Mouse (Mus musculus) intestine, embryonic 14.5 days (tissue): ENCODE data around the gene Myh10. TPM values are rescaled to one million over a fixed set of nuclear protein-coding genes. Genes with fewer than 3 reads are reported as not detected.

ENCODE experiments used
- ATAC-seq: fragments of 200-750 bp; cut with Nextera tagmentation; replicated peaks from 2 replicates; pipeline ENCODE4 v1.8.0; 2017; ENCODE audit warnings: low read depth, moderate number of reproducible peaks, moderate TSS enrichment, moderate library complexity; ENCODE audit not compliant: low FRiP score, low TSS enrichment
- DNase-seq: peaks from one replicate; pipeline ENCODE4 v3.0.0-alpha.2; 2018; ENCODE audit warnings: low spot score
- H3K27ac ChIP-seq: fragments of 300-500 bp; sonication (generic); 2 replicates; pipeline ENCODE4 v1.5.1; 2014; ENCODE audit warnings: low read depth, mild to moderate bottlenecking, control low read depth
- H3K27me3 ChIP-seq: fragments of 300-500 bp; sonication (generic); replicated peaks from 2 replicates; pipeline ENCODE4 v1.6.1; 2014; ENCODE audit warnings: low read length, control low read depth; ENCODE audit not compliant: control insufficient read depth, insufficient read depth
- H3K36me3 ChIP-seq: fragments of 300-500 bp; sonication (generic); 2 replicates; pipeline ENCODE4 v1.6.1; 2014; ENCODE audit warnings: low read length, control low read depth; ENCODE audit not compliant: control insufficient read depth, insufficient read depth
- H3K4me1 ChIP-seq: fragments of 300-500 bp; sonication (generic); replicated peaks from 2 replicates; pipeline ENCODE4 v1.6.1; 2014; ENCODE audit warnings: low read length, control low read depth, mixed read lengths; ENCODE audit not compliant: control insufficient read depth, insufficient read depth
- H3K4me2 ChIP-seq: fragments of 300-500 bp; sonication (generic); 2 replicates; pipeline ENCODE4 v1.6.1; 2014; ENCODE audit warnings: low read length
- H3K4me3 ChIP-seq: fragments of 300-500 bp; sonication (generic); 2 replicates; pipeline ENCODE4 v1.5.1; 2014; ENCODE audit warnings: low read depth, low read length, control low read depth, mixed read lengths
- H3K9ac ChIP-seq: fragments of 300-500 bp; sonication (generic); 2 replicates; pipeline ENCODE4 v1.6.1; 2014; ENCODE audit warnings: mild to moderate bottlenecking, low read length
- H3K9me3 ChIP-seq: fragments of 300-500 bp; sonication (generic); 2 replicates; pipeline ENCODE4 v1.6.1; 2016; ENCODE audit warnings: low read length, control low read depth; ENCODE audit not compliant: control insufficient read depth
- WGBS: fragments of 180-500 bp; shearing (Covaris S2); extraction: QIAGEN DNeasy Blood & Tissue Kit; methylation state at CpG from one replicate; pipeline ENCODE4 v1.1.7; 2014; 5-methylcytosine and 5-hydroxymethylcytosine counted together
- polyA plus RNA-seq: library from polyadenylated mRNA; unstranded; fragments of >200 nt; fragmentation: Nextera tagmentation; extraction: Ambion mirVana; gene quantifications from 2 replicates; pipeline ENCODE4 v1.2.1, GENCODE M21; 2014

Myh10 gene
- polyA plus RNA-seq, 1 experiment from 2014 or later = 108 TPM

DNA sequence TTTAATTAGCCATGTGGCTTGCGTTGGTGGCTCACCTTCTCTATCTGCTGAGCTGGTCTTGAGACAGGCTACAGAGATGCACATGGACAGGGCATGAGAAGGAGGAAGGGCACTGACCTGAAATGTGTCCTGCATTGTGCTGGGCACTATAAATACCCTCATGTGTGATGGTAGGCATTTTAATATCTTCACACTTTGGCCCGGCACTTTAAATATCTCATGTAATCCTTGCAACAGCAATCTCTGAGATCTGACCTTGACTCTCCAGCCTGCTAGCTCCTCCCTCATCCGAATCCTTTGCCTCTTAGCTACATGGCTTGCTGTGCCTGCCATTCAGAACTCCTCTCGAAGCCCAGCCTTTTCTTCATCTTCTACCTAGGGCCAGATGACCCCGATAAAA, 5.4 kb upstream of the Myh10 start:
- no peak overlapping the region for H3K9ac ChIP-seq
- no peaks in the 10 kb centered on the region for H3K27me3 ChIP-seq
- DNase-seq (no peak), ATAC-seq (no peak)
- WGBS = 84% methylated on average over 5 of the region's 5 CpGs
- no peaks in the 10 kb centered on the region for H3K9me3 ChIP-seq
- H3K4me3 ChIP-seq = no peak overlapping the region
- H3K36me3 ChIP-seq = no peaks in the 10 kb centered on the region
- no peak overlapping the region for H3K27ac ChIP-seq
- H3K4me2 ChIP-seq = no peak overlapping the region
- H3K4me1 ChIP-seq = 0 out of 2 replicates have a peak, but pooled peaks cover 4% of the 10 kb centered on the region

DNA sequence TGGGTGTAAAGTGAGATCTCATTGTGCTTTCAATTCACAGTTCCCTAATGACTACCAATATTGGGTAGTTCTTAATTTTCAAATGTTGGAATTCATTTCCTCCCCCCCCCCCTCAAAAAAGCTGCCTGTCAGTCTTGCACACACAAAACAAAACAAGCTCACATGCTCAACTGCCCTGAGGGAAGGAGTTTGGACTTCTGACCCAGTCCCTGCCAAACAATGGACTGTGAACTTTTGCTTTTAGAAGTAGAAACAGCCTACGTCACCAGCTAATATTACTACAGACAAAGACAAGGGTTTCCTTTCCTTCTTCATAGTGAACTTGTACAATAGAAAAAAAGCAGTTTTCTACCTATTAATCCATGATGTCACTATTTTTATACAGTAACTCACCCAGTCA, 2.1 kb upstream of the Myh10 start:
- WGBS = 69% methylated on average over 1 of the region's 1 CpGs
- no peak for DNase-seq

DNA sequence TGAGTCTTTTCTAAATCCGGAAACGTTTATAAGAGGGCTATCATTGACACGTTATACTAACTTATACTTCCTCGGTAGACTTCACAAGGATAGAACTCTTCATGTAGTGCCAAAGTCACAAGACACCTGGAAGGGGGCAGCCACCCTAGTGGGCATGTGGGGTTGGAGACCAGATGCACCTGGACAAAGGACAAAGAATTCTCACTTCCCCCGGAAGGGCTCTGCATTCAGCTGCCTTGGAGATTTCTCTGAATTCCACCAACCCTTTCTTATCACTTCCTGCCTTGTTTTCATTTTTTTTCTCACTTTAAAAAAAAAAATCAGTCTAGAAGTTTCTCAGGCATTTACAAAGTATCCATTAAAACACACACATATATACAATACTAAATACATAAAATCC, 894 bp upstream of the Myh10 start:
- Histone ChIP-seq H3K36me3 (no peaks in the 10 kb centered on the region), H3K4me1 (peaks cover 16% of the 10 kb centered on the region), H3K4me2 (no peak overlapping the region), H3K27ac (no peak overlapping the region; the same call in 1 of the 2 replicates), H3K9me3 (no peaks in the 10 kb centered on the region), H3K4me3 (no peak overlapping the region), H3K27me3 (no peaks in the 10 kb centered on the region), H3K9ac (no peak overlapping the region)
- DNase-seq (no peak), ATAC-seq (no peak)
- 59% methylated on average over 5 of the region's 5 CpGs for WGBS

More for the DNA sequence above, 2.1 kb upstream of the Myh10 start:
- ATAC-seq = no peak
- Histone ChIP-seq H3K9me3 (no peaks in the 10 kb centered on the region), H3K27me3 (no peaks in the 10 kb centered on the region), H3K4me3 (no peak overlapping the region), H3K9ac (no peak overlapping the region), H3K4me1 (peaks cover 9% of the 10 kb centered on the region; the same call in 1 of the 2 replicates), H3K36me3 (no peaks in the 10 kb centered on the region), H3K4me2 (no peak overlapping the region), H3K27ac (no peak overlapping the region)

DNA sequence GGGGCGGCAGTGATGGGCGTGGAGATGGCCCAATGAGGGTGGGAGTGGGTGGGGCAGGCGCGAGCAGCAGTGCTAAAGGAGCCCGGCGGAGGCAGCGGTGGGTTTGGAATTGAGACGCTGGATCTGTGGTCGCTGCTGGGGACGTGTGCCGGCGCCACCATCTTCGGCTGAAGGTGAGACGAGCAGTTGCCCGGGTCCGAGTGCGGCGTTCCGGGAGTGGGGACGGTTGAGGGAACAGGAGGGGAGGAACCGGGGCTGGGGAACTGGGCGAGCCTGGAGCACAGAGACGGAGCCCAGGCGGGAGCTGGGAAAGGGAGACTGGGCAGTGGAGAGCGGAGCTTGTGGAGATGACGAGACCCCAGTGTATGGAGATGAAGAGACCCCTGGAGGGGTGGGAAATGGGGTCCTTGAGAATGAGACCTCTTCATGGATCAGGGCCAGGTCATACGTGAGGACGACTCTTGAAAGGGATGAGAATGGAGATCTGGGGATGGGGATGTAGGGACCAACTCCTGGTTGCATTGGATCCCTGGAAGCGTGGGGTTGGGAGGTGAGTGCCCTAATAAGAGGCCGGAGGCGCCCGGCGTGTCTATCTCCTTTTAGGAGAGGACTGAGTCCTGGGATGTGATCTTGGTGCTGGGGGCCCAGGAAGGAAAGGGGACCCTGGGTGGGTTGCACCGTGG, 792 bp downstream of the Myh10 start:
- Histone ChIP-seq H3K27ac (peak overlapping the region; percentile 98), H3K4me2 (peak overlapping the region; percentile 55), H3K4me3 (peak overlapping the region; percentile 68), H3K9ac (peak overlapping the region; percentile 94), H3K27me3 (no peaks in the 10 kb centered on the region), H3K36me3 (no peaks in the 10 kb centered on the region), H3K9me3 (no peaks in the 10 kb centered on the region), H3K4me1 (peaks cover 16% of the 10 kb centered on the region)
- DNase-seq (no peak), ATAC-seq (no peak)
- under 1% methylated on average over 34 of the region's 34 CpGs for WGBS

DNA sequence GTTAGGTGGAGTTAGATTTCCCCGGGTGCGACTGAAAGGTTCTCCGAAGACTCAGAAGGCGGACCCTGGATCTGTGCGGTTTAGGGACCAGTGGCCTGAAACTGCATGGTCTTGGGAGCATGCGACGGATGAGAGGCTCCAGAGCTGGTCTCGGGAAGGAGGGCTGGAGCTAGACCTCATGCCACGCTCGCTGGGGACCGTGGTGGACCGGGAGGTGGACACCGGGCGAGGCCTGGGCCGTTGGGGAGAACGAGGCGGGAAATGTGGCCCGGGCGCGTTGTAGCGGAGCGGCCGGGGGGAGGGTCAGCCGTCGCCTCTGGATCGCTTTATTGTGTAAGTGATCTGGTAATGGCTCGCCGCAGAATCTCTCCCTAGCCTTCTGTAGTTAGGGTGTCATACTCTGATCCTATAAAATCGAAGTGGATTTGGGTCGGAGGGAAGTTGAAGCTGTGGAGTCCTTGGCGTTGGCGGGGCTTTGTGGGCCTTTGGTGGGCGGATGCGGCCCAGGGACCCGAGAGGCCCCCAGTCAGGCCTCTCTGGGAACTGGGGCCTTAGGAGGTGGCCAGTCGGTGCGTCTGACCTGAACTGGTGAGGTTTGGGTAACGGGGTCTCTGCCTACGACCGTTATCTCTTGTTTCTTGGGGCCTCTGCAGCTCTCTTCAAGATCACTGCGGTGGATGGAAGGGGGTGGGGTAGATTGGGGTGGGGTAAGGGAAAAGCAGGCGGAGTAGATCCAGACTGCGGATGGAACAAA, 1.5 kb downstream of the Myh10 start:
- WGBS = under 1% methylated on average over 43 of the region's 43 CpGs
- H3K9ac ChIP-seq = peak overlapping the region; percentile 94
- peak; percentile 84 for DNase-seq
- H3K27ac ChIP-seq = peak overlapping the region; percentile 98
- no peaks in the 10 kb centered on the region for H3K9me3 ChIP-seq
- H3K4me1 ChIP-seq = peaks cover 16% of the 10 kb centered on the region
- H3K36me3 ChIP-seq = no peaks in the 10 kb centered on the region
- ATAC-seq = no peak
- H3K4me2 ChIP-seq = peak overlapping the region; percentile 55
- H3K27me3 ChIP-seq = no peaks in the 10 kb centered on the region
- H3K4me3 ChIP-seq = peak overlapping the region; percentile 68

DNA sequence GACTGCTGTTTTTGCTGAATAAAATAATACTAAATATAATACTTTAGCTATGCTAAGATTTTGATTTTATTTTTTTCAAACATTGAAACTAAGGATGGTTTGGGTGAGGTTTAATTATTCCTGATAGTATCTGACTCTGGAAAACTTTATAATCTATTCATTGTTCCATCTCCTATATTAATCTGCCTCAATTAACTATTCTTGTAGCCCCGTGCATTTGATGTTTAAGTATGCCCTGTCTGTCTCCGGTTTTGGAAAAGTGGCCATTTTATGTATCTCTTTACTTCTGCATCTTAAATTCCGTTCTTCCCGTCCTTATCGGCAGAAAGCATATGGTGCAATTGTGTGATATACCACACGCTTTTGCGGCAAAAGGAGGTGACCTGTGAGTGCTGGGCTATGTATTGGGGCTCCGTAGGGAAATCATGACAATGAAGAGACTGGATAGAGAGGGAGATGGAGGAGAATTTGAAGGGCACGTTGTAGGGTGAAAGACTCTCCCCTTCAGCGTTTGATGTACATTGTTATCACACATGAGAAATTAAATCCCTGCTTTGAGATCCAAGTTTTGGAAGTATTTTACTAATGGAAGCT, 2.2 kb downstream of the Myh10 start:
- peak overlapping the region; percentile 55 for H3K4me2 ChIP-seq
- no peaks in the 10 kb centered on the region for H3K36me3 ChIP-seq
- H3K27me3 ChIP-seq = no peaks in the 10 kb centered on the region
- H3K9me3 ChIP-seq = no peaks in the 10 kb centered on the region
- peak overlapping the region; percentile 68 for H3K4me3 ChIP-seq
- ATAC-seq (no peak), DNase-seq (peak; percentile 57)
- H3K27ac ChIP-seq = peak overlapping the region; percentile 98; the same call in 1 of the 2 replicates
- 14% methylated on average over 10 of the region's 10 CpGs for WGBS
- H3K9ac ChIP-seq = peak overlapping the region; percentile 94
- peaks cover 16% of the 10 kb centered on the region for H3K4me1 ChIP-seq

DNA sequence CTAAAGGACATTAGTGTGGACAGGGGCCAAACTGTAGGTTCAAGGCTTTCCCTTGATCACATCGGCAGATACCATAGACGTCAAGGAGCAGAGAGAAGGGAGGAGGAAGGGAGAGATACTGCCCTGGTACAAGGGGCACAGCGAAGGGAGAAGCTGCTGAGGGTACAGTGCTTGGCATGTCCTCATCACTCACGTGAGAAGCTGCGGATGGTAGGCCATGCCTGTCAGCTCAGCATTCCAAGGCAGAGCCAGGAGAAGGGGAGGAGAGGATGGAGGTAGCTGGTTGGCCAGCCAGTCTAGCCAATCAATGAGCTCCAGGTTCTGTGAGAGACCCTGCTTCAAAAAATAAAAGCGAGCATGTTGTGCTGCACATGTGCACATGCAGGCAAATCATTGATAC, 11.0 kb downstream of the Myh10 start:
- H3K36me3 ChIP-seq = peaks cover 62% of the 10 kb centered on the region
- no peak for ATAC-seq
- H3K4me1 ChIP-seq = no peaks in the 10 kb centered on the region
- no peak overlapping the region for H3K4me3 ChIP-seq
- no peaks in the 10 kb centered on the region for H3K27me3 ChIP-seq
- no peak for DNase-seq
- WGBS = 90% methylated on average over 6 of the region's 6 CpGs
- 0 out of 2 replicates have a peak, but pooled peaks cover 3% of the 10 kb centered on the region for H3K9me3 ChIP-seq
- no peak overlapping the region for H3K27ac ChIP-seq
- H3K4me2 ChIP-seq = no peak overlapping the region
- no peak overlapping the region for H3K9ac ChIP-seq

DNA sequence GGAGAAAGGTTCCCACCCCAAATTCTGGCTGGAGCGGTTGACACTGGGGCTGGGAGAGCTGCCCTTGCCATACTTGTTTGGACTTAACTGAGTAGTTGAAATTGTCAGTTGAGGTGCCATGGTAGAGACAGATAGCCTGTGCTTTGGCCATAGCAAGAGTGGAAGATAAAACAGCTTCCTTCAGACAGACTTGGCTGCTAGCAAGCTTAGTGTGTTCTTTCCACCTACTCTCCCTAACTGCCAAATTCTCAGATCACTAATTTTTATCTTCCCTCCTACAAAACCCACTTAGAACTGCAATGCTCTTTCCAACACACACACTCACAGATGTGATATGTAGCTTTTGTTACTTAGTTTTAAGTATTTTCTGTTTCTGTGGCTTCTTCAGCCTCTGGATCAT, 12.0 kb downstream of the Myh10 start:
- ATAC-seq (no peak), DNase-seq (no peak)
- H3K36me3 ChIP-seq = peaks cover 62% of the 10 kb centered on the region

More for the DNA sequence above, 12.0 kb downstream of the Myh10 start:
- 92% methylated on average over 1 of the region's 1 CpGs for WGBS
- H3K4me1 ChIP-seq = no peaks in the 10 kb centered on the region
- H3K9me3 ChIP-seq = 0 out of 2 replicates have a peak, but pooled peaks cover 3% of the 10 kb centered on the region
- no peak overlapping the region for H3K4me3 ChIP-seq
- H3K27me3 ChIP-seq = no peaks in the 10 kb centered on the region
- no peak overlapping the region for H3K9ac ChIP-seq
- H3K4me2 ChIP-seq = no peak overlapping the region
- no peak overlapping the region for H3K27ac ChIP-seq
